Mouse (Mus musculus) G1E (cell line): Measurements from ENCODE around the gene Akt3. TPM values are rescaled to one million over a fixed set of nuclear protein-coding genes. Genes with fewer than 3 reads are reported as not detected.

Experiments used
- ATAC-seq: 2 replicates; pipeline ENCODE4 v1.8.0; 2016; ENCODE audit warnings: mild to moderate bottlenecking; ENCODE audit not compliant: insufficient number of reproducible peaks, poor library complexity, low FRiP score, severe bottlenecking; ENCODE audit errors: extremely low read depth
- DNase-seq: peaks from one replicate; pipeline ENCODE4 v3.0.0; 2012; ENCODE audit warnings: low spot score
- H3K27me3 ChIP-seq: 2 replicates; pipeline ENCODE4 v1.6.1; 2012; ENCODE audit warnings: mild to moderate bottlenecking, low read length, inconsistent platforms; ENCODE audit not compliant: insufficient read depth
- H3K36me3 ChIP-seq: replicated peaks from 2 replicates; pipeline ENCODE3; 2012; ENCODE audit warnings: mild to moderate bottlenecking, inconsistent platforms
- H3K4me1 ChIP-seq: 2 replicates; pipeline ENCODE4 v1.6.1; 2012; ENCODE audit warnings: low read depth, low read length, inconsistent platforms, mixed read lengths; ENCODE audit not compliant: insufficient read depth
- H3K4me3 ChIP-seq: 2 replicates; pipeline ENCODE4 v1.5.1; 2012; ENCODE audit warnings: low read depth, mild to moderate bottlenecking, inconsistent platforms, low read length, moderate library complexity, mixed read lengths
- H3K9me3 ChIP-seq: replicated peaks from 2 replicates; pipeline ENCODE4 v1.6.1; 2012; ENCODE audit warnings: inconsistent platforms
- CTCF ChIP-seq: IDR thresholded peaks from 2 replicates; pipeline ENCODE4 v1.5.1; 2012; ENCODE audit warnings: low read depth, low read length, inconsistent platforms, mixed read lengths
- GATA1 ChIP-seq: IDR thresholded peaks from 2 replicates; pipeline ENCODE4 v1.6.1; 2012; ENCODE audit warnings: borderline replicate concordance, low read length, inconsistent platforms, mixed read lengths
- GATA2 ChIP-seq: IDR thresholded peaks from 2 replicates; pipeline ENCODE4 v1.6.1; 2012; ENCODE audit warnings: low read depth, low read length, inconsistent platforms, borderline replicate concordance
- POLR2AphosphoS5 ChIP-seq: IDR thresholded peaks from 2 replicates; pipeline ENCODE4 v1.6.1; 2012; ENCODE audit warnings: low read depth, low read length, inconsistent platforms; ENCODE audit not compliant: insufficient replicate concordance
- TAL1 ChIP-seq: conservative IDR thresholded peaks from 2 replicates; pipeline ENCODE4 v1.6.1; 2012; ENCODE audit warnings: low read depth, low read length, inconsistent platforms, mixed read lengths
- polyA plus RNA-seq: library from polyadenylated mRNA; stranded (reverse); fragments of >175 nt; gene quantifications from 2 replicates; pipeline ENCODE4 v1.2.3, GENCODE M21; 2012
- total RNA-seq, 2 experiments: library from RNA; stranded (forward) in 1 of 2; stranded (reverse) in 1 of 2; fragments of 200-1000 nt in 1 of 2; fragments of >200 nt in 1 of 2; fragmentation: Nextera tagmentation in 1 of 2; gene quantifications; 2 replicates each; pipeline ENCODE4 v1.2.3; 2014 to 2017

Akt3 gene
- total and polyA plus RNA-seq, 3 experiments: 0.05 TPM; not detected in 2

DNA sequence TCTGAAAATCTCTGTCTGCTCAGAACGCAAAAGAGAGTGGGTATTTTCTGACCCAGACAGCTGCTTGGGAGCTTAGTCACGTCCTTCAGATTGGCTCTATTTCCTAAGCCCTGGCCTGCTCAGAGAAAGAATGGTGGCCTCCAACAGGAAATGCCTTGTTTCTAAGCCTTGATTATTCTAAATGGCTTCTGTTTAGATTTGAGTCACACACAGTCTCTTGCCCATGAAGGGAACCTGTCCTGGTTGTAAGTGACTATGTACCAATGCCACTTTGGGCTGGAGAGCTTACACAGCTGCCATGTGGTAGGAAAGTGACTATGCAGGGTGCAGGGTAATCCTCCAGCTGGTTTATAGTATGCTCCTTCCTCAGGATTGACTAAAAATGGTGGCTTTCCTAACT, 243.7 kb downstream of the Akt3 start:
- TF ChIP-seq CTCF: no peak
- no peak for TF ChIP-seq GATA2
- TF ChIP-seq GATA1: no peak
- TF ChIP-seq POLR2AphosphoS5: no peak
- TF ChIP-seq TAL1: no peak
- DNase-seq (no peak), ATAC-seq (no peak)
- Histone ChIP-seq H3K9me3 (no peaks in the 10 kb centered on the region), H3K4me3 (no peak overlapping the region), H3K27me3 (peaks cover 5% of the 10 kb centered on the region; the same call in 1 of the 2 replicates), H3K36me3 (peaks cover 12% of the 10 kb centered on the region), H3K4me1 (no peaks in the 10 kb centered on the region)

- Histone ChIP-seq H3K27me3 (peaks cover 5% of the 10 kb centered on the region; the same call in 1 of the 2 replicates), H3K36me3 (peaks cover 12% of the 10 kb centered on the region), H3K9me3 (no peaks in the 10 kb centered on the region), H3K4me1 (0 out of 2 replicates have a peak, but pooled peaks cover 1% of the 10 kb centered on the region), H3K4me3 (no peak overlapping the region)
- ATAC-seq (no peak), DNase-seq (no peak)
- TF ChIP-seq POLR2AphosphoS5 (no peak), GATA1 (no peak), GATA2 (no peak), CTCF (no peak), TAL1 (no peak)
Observed at GRCm38 (mm10) chr1:177013776-177014175, 244.2 kb downstream of the Akt3 start.

- H3K27me3 ChIP-seq: peaks cover 5% of the 10 kb centered on the region; the same call in 1 of the 2 replicates
- H3K4me3 ChIP-seq: no peak overlapping the region
- no peaks in the 10 kb centered on the region for H3K9me3 ChIP-seq
- peaks cover 11% of the 10 kb centered on the region for H3K36me3 ChIP-seq
- no peak for ATAC-seq
- TF ChIP-seq GATA1 (no peak), TAL1 (no peak), GATA2 (no peak), CTCF (no peak)
- H3K4me1 ChIP-seq: peaks cover 6% of the 10 kb centered on the region; the same call in 1 of the 2 replicates
- no peak for DNase-seq
Observed at GRCm38 (mm10) chr1:177013313-177013712, 244.7 kb downstream of the Akt3 start.

GRCm38 (mm10) chr1:177012774-177013173, 245.2 kb downstream of the Akt3 start:
- Histone ChIP-seq H3K9me3 (no peaks in the 10 kb centered on the region), H3K27me3 (peaks cover 5% of the 10 kb centered on the region; the same call in 1 of the 2 replicates), H3K36me3 (peaks cover 7% of the 10 kb centered on the region), H3K4me3 (no peak overlapping the region), H3K4me1 (peaks cover 6% of the 10 kb centered on the region; the same call in 1 of the 2 replicates)
- DNase-seq: no peak
- ATAC-seq: no peak
- TF ChIP-seq GATA1: no peak
- no peak for TF ChIP-seq POLR2AphosphoS5
- TF ChIP-seq CTCF: no peak
- no peak for TF ChIP-seq GATA2
- no peak for TF ChIP-seq TAL1

DNA sequence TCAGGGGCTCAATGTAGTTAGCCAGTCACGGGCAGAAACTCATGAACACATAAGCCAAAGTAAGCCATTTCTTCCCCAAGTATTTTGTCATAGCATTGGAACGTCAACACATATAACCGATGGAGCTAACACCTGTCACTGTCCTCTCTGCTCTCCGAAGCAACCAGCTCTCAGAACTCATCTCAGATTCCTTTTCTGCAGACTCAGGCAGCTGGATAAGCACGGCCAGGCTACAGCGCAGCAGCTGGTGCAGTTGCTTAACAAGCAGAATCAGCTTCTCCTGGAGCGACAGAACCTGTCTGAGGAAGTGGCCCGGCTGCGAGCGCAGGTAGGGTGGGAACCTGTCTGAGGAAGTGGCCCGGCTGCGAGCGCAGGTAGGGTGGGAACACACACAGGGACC, 246.3 kb downstream of the Akt3 start:
- no peak for ATAC-seq
- DNase-seq: no peak
- Histone ChIP-seq H3K4me1 (peaks cover 6% of the 10 kb centered on the region; the same call in 1 of the 2 replicates), H3K9me3 (no peaks in the 10 kb centered on the region), H3K27me3 (peaks cover 5% of the 10 kb centered on the region; the same call in 1 of the 2 replicates), H3K4me3 (no peak overlapping the region), H3K36me3 (peaks cover 7% of the 10 kb centered on the region)
- TF ChIP-seq CTCF (no peak), POLR2AphosphoS5 (no peak), GATA1 (no peak), TAL1 (no peak), GATA2 (no peak)

- TF ChIP-seq POLR2AphosphoS5: no peak
- no peak for TF ChIP-seq GATA2
- TF ChIP-seq TAL1: no peak
- no peak for TF ChIP-seq CTCF
- no peak for TF ChIP-seq GATA1
- DNase-seq: no peak
- H3K9me3 ChIP-seq: no peaks in the 10 kb centered on the region
- H3K27me3 ChIP-seq: peaks cover 5% of the 10 kb centered on the region; the same call in 1 of the 2 replicates
- peaks cover 7% of the 10 kb centered on the region for H3K36me3 ChIP-seq
- no peak overlapping the region for H3K4me3 ChIP-seq
- no peak for ATAC-seq
- peaks cover 6% of the 10 kb centered on the region; the same call in 1 of the 2 replicates for H3K4me1 ChIP-seq
Observed at GRCm38 (mm10) chr1:177010607-177011302, 247.2 kb downstream of the Akt3 start.

DNA sequence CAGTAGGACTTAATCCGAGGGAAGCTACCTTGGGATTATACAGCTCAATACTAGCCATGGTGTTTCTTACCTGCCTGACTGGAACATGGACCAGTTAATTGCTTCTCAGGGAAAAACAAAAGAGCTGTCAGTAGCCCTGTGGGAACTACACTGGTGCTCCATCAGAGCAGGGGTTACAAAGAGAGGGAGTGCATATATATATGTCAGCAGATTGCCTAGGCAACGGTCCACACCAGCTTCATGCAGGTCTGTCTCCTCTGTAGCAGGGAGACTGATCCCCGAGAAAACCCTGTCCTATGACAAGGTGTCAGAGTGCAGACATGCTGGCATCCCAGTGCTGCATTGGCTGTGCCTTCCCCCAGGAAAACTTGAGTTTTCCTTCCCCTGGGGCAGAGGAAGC, 248.0 kb downstream of the Akt3 start:
- peaks cover 5% of the 10 kb centered on the region; the same call in 1 of the 2 replicates for H3K27me3 ChIP-seq
- no peak for TF ChIP-seq TAL1
- TF ChIP-seq GATA1: no peak
- no peak for TF ChIP-seq POLR2AphosphoS5
- no peak for TF ChIP-seq CTCF
- no peak for TF ChIP-seq GATA2
- peaks cover 11% of the 10 kb centered on the region for H3K36me3 ChIP-seq
- DNase-seq (no peak), ATAC-seq (no peak)
- H3K4me1 ChIP-seq: peaks cover 6% of the 10 kb centered on the region; the same call in 1 of the 2 replicates
- no peak overlapping the region for H3K4me3 ChIP-seq
- no peaks in the 10 kb centered on the region for H3K9me3 ChIP-seq
